Mouse (Mus musculus) left cerebral cortex, adult 11 months (tissue): ENCODE measurements around the gene Grik1.

Experiments
- DNase-seq: peaks from one replicate; pipeline ENCODE4 v3.0.0; 2022; ENCODE audit warnings: low spot score

The Grik1 gene

GRCm38 (mm10) chr16:87861722-87862121 lies 428.3 kb downstream of the Grik1 start:
- DNase-seq = no peak

GRCm38 (mm10) chr16:87853451-87854085 lies 436.5 kb downstream of the Grik1 start:
- DNase-seq = no peak

- DNase-seq = no peak
These were observed 438.5 kb downstream of the Grik1 start for GRCm38 (mm10) chr16:87851550-87851949.

GRCm38 (mm10) chr16:87848799-87849198 lies 441.3 kb downstream of the Grik1 start:
- no peak for DNase-seq
